Comparison of ENCODE assay signal across 19 mouse cellular contexts in the genomic region with DNA sequence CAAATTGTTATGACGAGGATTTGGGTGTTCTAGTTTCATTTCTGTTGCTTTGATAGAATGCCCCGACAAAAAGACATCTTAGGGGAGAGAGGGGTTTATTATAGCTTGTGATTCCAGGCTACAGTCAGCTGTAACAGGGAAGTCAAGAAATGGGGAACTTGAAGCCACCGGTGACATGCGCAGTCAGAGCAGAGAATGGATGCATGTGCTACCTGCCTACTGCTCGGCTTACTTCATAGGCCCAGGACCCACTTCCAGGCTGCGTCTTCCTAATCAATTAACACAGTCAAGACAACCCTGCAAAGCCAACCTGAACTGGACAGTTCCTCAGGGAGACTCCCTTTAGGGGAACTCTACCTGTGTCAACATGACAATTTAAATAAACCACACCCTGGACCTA. TPM values are rescaled to one million over a fixed set of nuclear protein-coding genes. Genes with fewer than 3 reads are reported as not detected.
A peak's percentile ranks its signal among the peaks of the same experiment; 100 is the strongest.
DNase-seq lines count a peak whose midpoint lies in the region; ATAC-seq lines count a peak whose summit lies in the region.
"Had no signal": no experiment of that assay in that cellular context is flagged by ENCODE, and none has a peak within 500 bp of the region (broad histone marks: within the 10 kb centered on the region; RNA-seq: fewer than 3 reads in every experiment).

No protein-coding gene starts in this region.

- peak; percentile 82 for DNase-seq in heart, adult 11 months
- DNase-seq in heart, postnatal 25 days (ENCODE audit: low spot score), result no peak
- peak; percentile 11 for DNase-seq in 416B (ENCODE audit: low read depth)
- no peak for DNase-seq in thymus, postnatal 0 days (ENCODE audit: low spot score)
- no peak for DNase-seq in layer of hippocampus, adult 9-11 months
- DNase-seq: adrenal gland, adult 2 months; adrenal gland, postnatal 36 days; cerebellum, adult 18-20 months; cerebellum, postnatal 10 days; gastrocnemius, postnatal 14 days; heart, postnatal 10 days; kidney, postnatal 25 days; midbrain, embryonic 14.5 days; right cerebral cortex, postnatal 4 days; thymus, postnatal 4 days had no signal

- intact Hi-C loops in heart, postnatal 25 days (cut with DNase I), result no loop called here

- peak; percentile 93 for ATAC-seq in granulocyte monocyte progenitor cell, adult 5-6 weeks (replicated peaks; ENCODE audit: poor library complexity, severe bottlenecking)
- ATAC-seq in megakaryocyte progenitor cell, adult 5-6 weeks (replicated peaks; ENCODE audit: poor library complexity), result peak; percentile 71
- no peak for ATAC-seq in activated CD4-positive, CD25-positive, alpha-beta regulatory T cell, adult 4 months
- ATAC-seq: hindbrain, embryonic 16.5 days had no signal

RNA-seq across cellular contexts. Expression of a gene that starts 5.7 kb away (rescaled TPM):
- 10 to 100 TPM; 24.8 to 27.7 TPM for total RNA-seq in heart, postnatal 25 days (2021)
- 24.2 and 26.7 TPM in 2 replicates for total RNA-seq in granulocyte monocyte progenitor cell, adult 5-6 weeks (2014; fragmentation: Nextera tagmentation)
- 15.3 and 22.0 TPM in 2 replicates for total RNA-seq in granulocyte monocyte progenitor cell, adult 5-6 weeks (2017)
- total RNA-seq in megakaryocyte progenitor cell, adult 5-6 weeks (2015), result 16.3 and 25.2 TPM in 2 replicates
- total RNA-seq in megakaryocyte progenitor cell, adult 5-6 weeks (2017), result 15.9 and 21.5 TPM in 2 replicates
- 17.3 and 21.2 TPM in 2 replicates for polyA plus RNA-seq in thymus, postnatal 0 days (2015; fragmentation: Nextera tagmentation; extraction: Ambion mirVana)
- 10 to 100 TPM; 11.1 to 16.7 TPM for polyA plus RNA-seq in activated CD4-positive, CD25-positive, alpha-beta regulatory T cell, adult 4 months (2017; shearing (Covaris generic))

Comparison
In these comparisons a context has a peak if more than half of its experiments do, and no peak if none do; other contexts are left out.
1. DNase-seq: peak in heart, adult 11 months (single experiment) and 416B (single experiment); none in heart, postnatal 25 days (single experiment), thymus, postnatal 0 days (single experiment) and layer of hippocampus, adult 9-11 months (single experiment).